Mouse (Mus musculus): ENCODE measurements around the gene Htra2. TPM values are rescaled to one million over a fixed set of nuclear protein-coding genes. Genes with fewer than 3 reads are reported as not detected.

The Htra2 gene
- polyA plus RNA-seq, 1 experiment from 2014 or later, result 51.1 TPM

DNA sequence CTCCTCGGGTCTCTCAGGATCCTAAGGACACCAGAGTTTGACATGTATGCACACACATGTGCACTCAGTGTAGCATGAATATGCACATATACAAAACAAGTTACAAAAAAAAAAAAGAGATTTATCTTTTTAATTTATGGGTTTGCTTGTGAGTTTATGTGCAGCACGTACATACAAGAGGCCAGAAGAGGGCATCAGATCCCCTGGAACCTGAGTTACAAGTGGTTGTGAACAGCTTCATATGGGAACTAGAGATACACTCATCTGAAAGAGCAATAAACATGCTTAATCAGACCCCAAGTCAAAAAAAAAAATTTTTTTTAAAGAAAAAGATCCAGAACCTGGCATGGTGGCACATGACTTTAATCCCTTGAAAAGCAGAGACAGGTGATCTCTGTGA lies 19.9 kb upstream of the Htra2 start:
- H3K4me2 ChIP-seq (replicated peaks; ENCODE audit: low read depth, low read length), result no peak overlapping the region
- no peak overlapping the region for H3K4me3 ChIP-seq (ENCODE audit: low read length)
- peaks cover 19% of the 10 kb centered on the region for H3K4me1 ChIP-seq (ENCODE audit: control insufficient read depth, insufficient read depth, low read length)
- peaks cover 52% of the 10 kb centered on the region for H3K27me3 ChIP-seq (ENCODE audit: control insufficient read depth, insufficient read depth, low read length)
- WGBS, result 35% methylated on average over 2 of the region's 2 CpGs
- ATAC-seq (ENCODE audit: low FRiP score, low TSS enrichment), result no peak
- no peak overlapping the region for H3K27ac ChIP-seq (ENCODE audit: low read depth, low read length)
- peaks cover 3% of the 10 kb centered on the region; the same call in 1 of the 2 replicates for H3K36me3 ChIP-seq (ENCODE audit: control insufficient read depth, insufficient read depth, low read length)
- H3K9me3 ChIP-seq (ENCODE audit: control insufficient read depth, low read length), result no peaks in the 10 kb centered on the region
- no peak overlapping the region for H3K9ac ChIP-seq (ENCODE audit: low read depth, low read length)

DNA sequence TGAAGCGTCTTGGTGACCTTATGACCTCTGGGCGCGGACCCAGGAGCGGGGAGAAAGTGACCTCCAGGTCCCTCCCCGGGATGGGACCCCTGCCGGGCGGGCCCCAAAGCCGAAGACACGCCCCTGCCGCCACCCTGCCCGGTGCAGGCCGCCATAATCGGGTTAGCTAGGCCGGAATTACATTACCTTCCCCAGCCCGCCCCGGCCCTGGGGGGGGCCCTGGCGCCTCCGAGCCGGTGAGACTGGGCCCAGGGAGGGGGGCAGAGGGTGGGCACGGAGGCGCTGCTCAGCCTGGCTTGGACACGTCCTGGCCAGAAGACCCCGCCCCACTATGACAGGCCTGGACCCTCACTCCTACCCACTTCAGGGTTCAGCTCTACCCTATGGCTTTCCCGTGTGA lies 16.1 kb upstream of the Htra2 start:
- H3K27ac ChIP-seq (ENCODE audit: low read depth, low read length), result no peak overlapping the region
- peak overlapping the region; percentile 33 for H3K4me3 ChIP-seq (ENCODE audit: low read length)
- peaks cover 88% of the 10 kb centered on the region for H3K27me3 ChIP-seq (ENCODE audit: control insufficient read depth, insufficient read depth, low read length)
- peaks cover 14% of the 10 kb centered on the region for H3K4me1 ChIP-seq (ENCODE audit: control insufficient read depth, insufficient read depth, low read length)
- H3K36me3 ChIP-seq (ENCODE audit: control insufficient read depth, insufficient read depth, low read length), result no peaks in the 10 kb centered on the region
- WGBS, result under 1% methylated on average over 23 of the region's 24 CpGs
- H3K9ac ChIP-seq (ENCODE audit: low read depth, low read length), result no peak overlapping the region
- no peaks in the 10 kb centered on the region for H3K9me3 ChIP-seq (ENCODE audit: control insufficient read depth, low read length)
- peak; percentile 40; the same call in 1 of the 2 replicates for ATAC-seq (ENCODE audit: low FRiP score, low TSS enrichment)
- H3K4me2 ChIP-seq (replicated peaks; ENCODE audit: low read depth, low read length), result no peak overlapping the region

DNA sequence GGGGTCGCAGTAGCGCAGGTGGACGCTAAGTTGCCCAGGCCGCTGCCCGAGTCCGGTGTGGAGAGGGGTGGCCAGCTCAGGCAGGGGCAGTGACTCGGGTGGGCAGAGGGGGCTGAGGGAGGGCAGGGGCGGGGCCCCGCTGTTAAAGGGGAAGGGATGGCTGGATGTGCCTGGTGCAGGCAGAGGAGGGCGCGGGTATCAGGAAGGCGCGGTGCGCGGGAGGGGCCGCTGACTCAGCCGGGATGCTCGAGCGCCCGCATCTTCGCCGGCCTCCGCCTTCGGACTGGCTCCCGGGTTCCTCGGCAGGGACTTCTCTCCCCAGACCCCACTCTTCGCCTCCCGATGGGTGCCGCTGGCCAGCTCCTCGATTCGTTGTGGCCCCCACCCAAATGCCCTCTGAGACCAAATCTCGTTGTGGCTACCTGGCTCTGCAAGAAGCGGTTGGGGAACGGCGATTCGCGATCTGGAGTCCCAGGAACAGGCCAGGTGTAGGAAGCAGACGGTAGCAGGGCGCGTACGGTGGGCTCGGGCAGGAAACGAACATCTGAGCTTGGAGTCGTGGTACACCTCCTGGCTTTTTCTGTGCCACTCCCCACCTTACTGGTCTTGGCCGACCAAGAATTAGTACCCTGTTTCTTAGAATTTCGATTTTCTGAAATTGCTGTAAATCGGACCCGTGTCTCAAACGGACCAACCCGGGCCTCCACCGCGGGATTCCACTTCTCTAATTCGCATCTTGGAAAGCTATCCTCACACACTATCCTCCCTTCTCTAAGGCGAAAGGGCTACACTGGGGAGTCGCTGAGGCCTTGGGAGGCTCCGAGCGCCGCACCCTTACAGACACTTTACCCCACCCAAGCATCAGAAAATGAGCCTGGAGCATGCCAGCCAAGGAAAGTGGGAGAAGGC lies 15.5 kb upstream of the Htra2 start:
- peak; percentile 36; the same call in 1 of the 2 replicates for ATAC-seq (ENCODE audit: low FRiP score, low TSS enrichment)
- no peaks in the 10 kb centered on the region for H3K9me3 ChIP-seq (ENCODE audit: control insufficient read depth, low read length)
- WGBS, result under 1% methylated on average over 55 of the region's 58 CpGs
- peak overlapping the region; percentile 33 for H3K4me3 ChIP-seq (ENCODE audit: low read length)
- no peak overlapping the region for H3K27ac ChIP-seq (ENCODE audit: low read depth, low read length)
- 0 out of 2 replicates have a peak overlapping the region, but pooled peaks have one; percentile 8 for H3K9ac ChIP-seq (ENCODE audit: low read depth, low read length)
- no peaks in the 10 kb centered on the region for H3K36me3 ChIP-seq (ENCODE audit: control insufficient read depth, insufficient read depth, low read length)
- H3K4me2 ChIP-seq (replicated peaks; ENCODE audit: low read depth, low read length), result peak overlapping the region; percentile 24
- peaks cover 89% of the 10 kb centered on the region for H3K27me3 ChIP-seq (ENCODE audit: control insufficient read depth, insufficient read depth, low read length)
- H3K4me1 ChIP-seq (ENCODE audit: control insufficient read depth, insufficient read depth, low read length), result peaks cover 14% of the 10 kb centered on the region

- Histone ChIP-seq H3K9ac (ENCODE audit: low read depth, low read length) (0 out of 2 replicates have a peak within 1 kb of the TSS, but pooled peaks have one; percentile 18), H3K4me3 (ENCODE audit: low read length) (peak within 1 kb of the TSS; percentile 33), H3K27ac (ENCODE audit: low read depth, low read length) (no peak within 1 kb of the TSS), H3K4me1 (ENCODE audit: control insufficient read depth, insufficient read depth, low read length) (peaks cover 14% of the 10 kb centered on the region), H3K9me3 (ENCODE audit: control insufficient read depth, low read length) (no peaks in the 10 kb centered on the region), H3K36me3 (ENCODE audit: control insufficient read depth, insufficient read depth, low read length) (no peaks in the 10 kb centered on the region), H3K27me3 (ENCODE audit: control insufficient read depth, insufficient read depth, low read length) (peaks cover 93% of the 10 kb centered on the region), H3K4me2 (replicated peaks; ENCODE audit: low read depth, low read length) (peak within 1 kb of the TSS; percentile 43)
- no peak for ATAC-seq (ENCODE audit: low FRiP score, low TSS enrichment)
- WGBS, result 1% methylated on average over 10 of the region's 10 CpGs
Observed at GRCm38 (mm10) chr6:83070247-83070310, 15.0 kb upstream of the Htra2 start, which contains the start of gene Tlx2. Gene Tlx2, minus strand, starts transcription at chr6:83070293.

GRCm38 (mm10) chr6:83069488-83070246 lies 14.6 kb upstream of the Htra2 start:
- no peak overlapping the region for H3K27ac ChIP-seq (ENCODE audit: low read depth, low read length)
- H3K4me3 ChIP-seq (ENCODE audit: low read length), result peak overlapping the region; percentile 33
- WGBS, result under 1% methylated on average over 67 of the region's 69 CpGs
- H3K4me1 ChIP-seq (ENCODE audit: control insufficient read depth, insufficient read depth, low read length), result peaks cover 14% of the 10 kb centered on the region
- 0 out of 2 replicates have a peak overlapping the region, but pooled peaks have one; percentile 8 for H3K9ac ChIP-seq (ENCODE audit: low read depth, low read length)
- ATAC-seq (ENCODE audit: low FRiP score, low TSS enrichment), result peak; percentile 8; the same call in 1 of the 2 replicates
- no peaks in the 10 kb centered on the region for H3K9me3 ChIP-seq (ENCODE audit: control insufficient read depth, low read length)
- H3K36me3 ChIP-seq (ENCODE audit: control insufficient read depth, insufficient read depth, low read length), result no peaks in the 10 kb centered on the region
- H3K27me3 ChIP-seq (ENCODE audit: control insufficient read depth, insufficient read depth, low read length), result peaks cover 94% of the 10 kb centered on the region
- H3K4me2 ChIP-seq (replicated peaks; ENCODE audit: low read depth, low read length), result peak overlapping the region; percentile 24

GRCm38 (mm10) chr6:83068706-83069487 lies 13.8 kb upstream of the Htra2 start:
- Histone ChIP-seq H3K4me1 (ENCODE audit: control insufficient read depth, insufficient read depth, low read length) (peaks cover 14% of the 10 kb centered on the region), H3K4me3 (ENCODE audit: low read length) (peak overlapping the region; percentile 33), H3K9me3 (ENCODE audit: control insufficient read depth, low read length) (no peaks in the 10 kb centered on the region), H3K9ac (ENCODE audit: low read depth, low read length) (peak overlapping the region; percentile 18; the same call in 1 of the 2 replicates), H3K27ac (ENCODE audit: low read depth, low read length) (no peak overlapping the region), H3K36me3 (ENCODE audit: control insufficient read depth, insufficient read depth, low read length) (no peaks in the 10 kb centered on the region), H3K27me3 (ENCODE audit: control insufficient read depth, insufficient read depth, low read length) (peaks cover 93% of the 10 kb centered on the region), H3K4me2 (replicated peaks; ENCODE audit: low read depth, low read length) (peak overlapping the region; percentile 43)
- no peak for ATAC-seq (ENCODE audit: low FRiP score, low TSS enrichment)
- under 1% methylated on average over 78 of the region's 81 CpGs for WGBS

GRCm38 (mm10) chr6:83068221-83068620 lies 13.1 kb upstream of the Htra2 start:
- Histone ChIP-seq H3K4me1 (ENCODE audit: control insufficient read depth, insufficient read depth, low read length) (peaks cover 14% of the 10 kb centered on the region), H3K27ac (ENCODE audit: low read depth, low read length) (no peak overlapping the region), H3K36me3 (ENCODE audit: control insufficient read depth, insufficient read depth, low read length) (no peaks in the 10 kb centered on the region), H3K4me2 (replicated peaks; ENCODE audit: low read depth, low read length) (peak overlapping the region; percentile 43; the same call in 1 of the 2 replicates), H3K9ac (ENCODE audit: low read depth, low read length) (0 out of 2 replicates have a peak overlapping the region, but pooled peaks have one; percentile 18), H3K4me3 (ENCODE audit: low read length) (peak overlapping the region; percentile 33; the same call in 1 of the 2 replicates), H3K9me3 (ENCODE audit: control insufficient read depth, low read length) (no peaks in the 10 kb centered on the region), H3K27me3 (ENCODE audit: control insufficient read depth, insufficient read depth, low read length) (peaks cover 95% of the 10 kb centered on the region)
- WGBS, result 5% methylated on average over 8 of the region's 8 CpGs
- ATAC-seq (ENCODE audit: low FRiP score, low TSS enrichment), result no peak

GRCm38 (mm10) chr6:83066441-83066840 lies 11.4 kb upstream of the Htra2 start:
- H3K27ac ChIP-seq (ENCODE audit: low read depth, low read length), result no peak overlapping the region
- no peak for ATAC-seq (ENCODE audit: low FRiP score, low TSS enrichment)
- H3K9me3 ChIP-seq (ENCODE audit: control insufficient read depth, low read length), result no peaks in the 10 kb centered on the region

More at GRCm38 (mm10) chr6:83066441-83066840, 11.4 kb upstream of the Htra2 start:
- H3K9ac ChIP-seq (ENCODE audit: low read depth, low read length), result no peak overlapping the region
- H3K27me3 ChIP-seq (ENCODE audit: control insufficient read depth, insufficient read depth, low read length), result peaks cover 95% of the 10 kb centered on the region
- H3K36me3 ChIP-seq (ENCODE audit: control insufficient read depth, insufficient read depth, low read length), result no peaks in the 10 kb centered on the region
- WGBS, result 45% methylated on average over 6 of the region's 6 CpGs
- H3K4me3 ChIP-seq (ENCODE audit: low read length), result no peak overlapping the region
- H3K4me1 ChIP-seq (ENCODE audit: control insufficient read depth, insufficient read depth, low read length), result peaks cover 14% of the 10 kb centered on the region
- no peak overlapping the region for H3K4me2 ChIP-seq (replicated peaks; ENCODE audit: low read depth, low read length)
